Mouse (Mus musculus) heart, adult 9 months (tissue): ENCODE results near the gene Camk2g.

ENCODE experiments used
- DNase-seq, 2 experiments: peaks; one replicate each; pipeline ENCODE4 v3.0.0; 2022; ENCODE audit warnings: low spot score in 2 of 2

Gene Camk2g

DNA sequence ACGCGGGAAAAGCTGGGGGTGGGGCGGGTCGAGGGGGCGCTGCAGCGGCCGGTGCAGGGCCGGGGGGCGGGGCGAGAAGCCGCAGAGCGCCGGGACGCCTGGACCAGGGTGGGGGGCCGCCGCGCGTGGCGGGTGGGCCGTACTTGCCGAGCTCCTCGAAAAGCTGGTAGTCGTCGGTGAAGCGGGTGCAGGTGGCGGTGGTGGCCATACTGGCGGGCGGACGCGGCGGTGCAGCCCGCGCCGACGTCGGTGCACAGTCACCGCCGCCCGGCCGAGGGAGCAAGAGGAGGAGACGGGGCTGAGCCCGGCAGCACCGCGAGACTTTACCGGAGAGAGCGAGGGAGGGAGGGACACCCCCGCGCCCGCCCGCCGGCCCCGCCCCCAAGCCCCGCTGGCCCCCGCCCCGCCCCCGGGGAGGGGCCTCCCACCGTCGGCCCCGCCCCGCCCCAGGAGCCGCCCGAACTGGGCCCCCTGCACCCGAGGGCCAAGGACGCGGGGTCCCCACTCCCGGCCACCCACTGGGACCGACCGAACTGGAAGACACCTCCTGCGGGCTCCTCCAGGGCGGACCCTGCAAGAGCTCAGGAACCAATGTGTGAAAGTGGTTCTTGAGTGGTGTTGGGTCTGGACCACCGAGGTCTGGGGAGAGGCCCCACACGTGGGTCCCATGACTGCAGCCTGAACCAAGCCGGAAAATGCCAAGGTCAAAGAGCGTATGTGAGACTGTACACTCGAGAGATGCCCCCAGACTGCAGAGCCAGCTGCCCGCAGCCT is at the start of gene Camk2g:
Camk2g (minus strand) TSS at position 331 of the 774 bp plus-strand sequence.
- DNase-seq: peak; percentile 84 to 85

- no peak for DNase-seq
Observed at GRCm38 (mm10) chr14:20842629-20843028, 48.7 kb upstream of the Camk2g start.

- DNase-seq: no peak
Observed at GRCm38 (mm10) chr14:20841526-20841925, 47.6 kb upstream of the Camk2g start.

- DNase-seq: no peak
Observed at GRCm38 (mm10) chr14:20837681-20838080, 43.8 kb upstream of the Camk2g start.

- no peak for DNase-seq
Observed at GRCm38 (mm10) chr14:20836905-20837376, 43.1 kb upstream of the Camk2g start.

- peak; percentile 77 to 78 for DNase-seq
Observed at GRCm38 (mm10) chr14:20836171-20836904, 42.5 kb upstream of the Camk2g start, which contains the start of gene Plau. Plau (plus strand) TSS chr14:20836660.

- DNase-seq: peak; percentile 52 to 55
Observed at GRCm38 (mm10) chr14:20834136-20834535, 40.2 kb upstream of the Camk2g start.

DNA sequence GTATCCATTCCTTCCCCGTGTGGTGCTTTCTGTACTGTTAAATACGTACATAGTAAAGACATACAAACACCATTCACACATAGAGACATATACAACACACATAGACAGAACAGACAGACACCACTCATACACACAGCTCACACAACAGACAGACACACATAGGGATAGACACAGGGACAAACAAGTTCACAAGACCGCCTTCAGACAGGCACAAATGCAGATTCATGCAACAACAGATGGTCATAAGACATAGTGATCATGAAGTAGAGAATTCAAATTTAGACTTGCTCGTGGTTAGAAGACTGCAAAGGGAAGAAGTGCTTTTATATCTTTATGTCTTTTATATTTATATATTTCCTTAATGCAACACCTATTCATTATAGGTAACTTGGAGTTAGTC is 39.6 kb upstream of the Camk2g start:
- DNase-seq: no peak

GRCm38 (mm10) chr14:20831915-20832314 is 38.0 kb upstream of the Camk2g start:
- DNase-seq: no peak

DNA sequence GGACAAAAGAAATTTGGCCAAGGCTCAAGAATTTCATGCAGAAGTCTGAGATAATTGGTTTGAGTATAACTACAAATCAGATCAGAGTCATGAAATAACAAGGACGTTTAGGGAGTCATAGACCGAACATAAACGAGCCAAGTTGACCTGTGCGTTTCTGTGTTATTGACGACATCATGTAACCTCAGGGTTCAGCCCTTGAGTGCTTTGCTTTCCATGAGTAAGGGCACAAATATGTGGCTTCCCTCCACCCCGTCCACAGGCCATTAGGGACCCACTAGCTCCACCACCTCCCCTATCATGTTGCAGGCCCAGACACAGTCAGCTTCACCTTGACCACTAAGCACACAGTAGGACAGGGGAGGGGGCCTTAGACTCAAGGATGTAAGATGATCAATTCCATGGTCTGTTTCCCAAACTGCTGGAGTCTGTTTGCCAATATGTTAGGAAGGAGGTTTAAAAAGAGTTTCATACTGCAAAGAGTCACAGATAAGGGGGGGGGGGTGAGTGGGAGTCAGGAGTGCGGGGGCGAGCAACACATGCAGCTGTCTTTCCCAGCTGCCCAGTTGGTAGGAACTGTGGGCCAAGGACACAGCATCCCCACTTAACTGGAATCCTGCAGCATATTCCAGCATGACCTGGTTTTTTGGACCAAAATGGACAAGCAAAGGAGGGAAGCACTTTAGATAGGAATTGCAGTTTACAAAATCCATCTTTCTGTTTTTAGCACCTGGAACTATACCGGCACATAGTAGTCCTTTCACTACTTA is 37.4 kb upstream of the Camk2g start:
- DNase-seq: peak in 1 of 2 experiments; percentile 37

DNA sequence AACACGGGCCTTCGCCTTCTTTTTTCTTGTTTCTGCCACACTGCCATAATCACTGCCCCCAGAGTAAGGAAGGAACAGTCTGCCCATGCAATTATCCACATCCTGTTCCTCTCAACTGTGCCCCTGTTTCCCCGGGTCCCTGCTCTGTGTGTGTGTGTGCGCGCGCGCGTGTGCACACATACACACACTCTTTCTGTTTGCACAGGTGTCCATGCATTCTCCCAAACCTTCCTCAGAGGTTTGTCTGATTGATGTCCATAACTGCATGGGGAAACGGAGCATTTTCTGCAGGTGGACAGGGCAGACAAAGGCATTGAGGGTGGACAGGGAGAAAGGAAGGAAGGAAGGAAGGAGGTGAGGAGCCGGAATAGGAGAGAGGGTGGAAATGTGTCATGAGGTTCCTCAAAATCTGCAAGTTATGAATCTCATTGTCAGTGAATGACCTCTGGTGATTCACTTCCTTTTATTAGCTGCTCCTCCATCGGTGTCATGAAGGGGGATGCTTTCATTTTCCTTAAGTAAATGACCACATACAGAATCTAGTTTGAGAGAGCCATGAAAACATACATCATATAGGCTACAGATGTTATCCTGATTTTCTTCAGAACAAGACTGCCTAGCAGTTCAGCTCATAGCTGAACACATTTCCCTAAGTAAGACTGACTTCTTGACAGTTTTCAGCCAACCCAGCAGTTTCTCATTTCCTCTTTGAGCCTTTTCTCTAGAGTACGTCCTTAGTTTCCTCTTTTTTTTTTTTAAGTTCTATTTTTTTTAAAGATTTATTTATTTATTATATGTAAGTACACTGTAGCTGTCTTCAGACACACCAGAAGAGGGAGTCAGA is 35.9 kb upstream of the Camk2g start:
- DNase-seq: peak; percentile 26 to 51

DNA sequence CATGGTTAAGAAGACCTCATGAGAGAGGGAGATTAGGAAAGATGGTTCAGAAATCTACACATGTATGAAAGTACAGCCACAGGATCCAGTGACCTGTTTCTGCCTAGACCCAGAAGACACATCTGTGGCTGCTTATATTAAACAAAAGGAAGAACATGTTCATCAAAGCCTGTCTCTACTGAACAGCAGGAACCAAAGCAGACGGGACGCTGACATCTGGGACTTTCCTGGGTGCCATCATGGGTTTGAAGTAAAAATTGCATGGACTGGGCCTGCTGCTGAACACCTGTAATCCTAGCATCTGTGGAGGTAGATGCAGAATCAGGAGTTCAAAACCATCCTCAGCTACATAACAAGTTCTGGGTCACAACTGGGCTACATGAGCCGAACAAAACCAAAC is 34.6 kb upstream of the Camk2g start:
- DNase-seq: no peak

DNA sequence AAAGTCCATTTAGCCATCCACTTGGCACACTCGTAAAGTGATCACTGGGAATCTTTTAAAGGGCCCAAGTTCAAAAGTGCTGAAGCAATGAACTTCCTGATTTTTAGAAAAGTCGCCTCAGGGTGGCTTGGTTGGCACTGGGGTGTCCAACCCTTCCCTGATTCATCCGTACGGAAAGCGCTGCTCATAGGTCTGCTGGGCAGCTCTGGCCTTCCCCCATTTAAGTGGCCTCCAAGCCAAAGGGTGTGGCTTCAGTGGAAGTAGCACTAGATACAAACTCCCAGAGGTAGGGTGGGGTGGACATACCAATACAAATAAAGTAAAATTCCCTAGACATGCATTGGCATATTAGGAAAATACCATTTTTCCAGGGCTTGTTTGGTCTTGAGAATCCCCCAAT is 33.6 kb upstream of the Camk2g start:
- DNase-seq: peak in 1 of 2 experiments; percentile 30

- no peak for DNase-seq
Observed at GRCm38 (mm10) chr14:20827061-20827460, 33.2 kb upstream of the Camk2g start.

DNA sequence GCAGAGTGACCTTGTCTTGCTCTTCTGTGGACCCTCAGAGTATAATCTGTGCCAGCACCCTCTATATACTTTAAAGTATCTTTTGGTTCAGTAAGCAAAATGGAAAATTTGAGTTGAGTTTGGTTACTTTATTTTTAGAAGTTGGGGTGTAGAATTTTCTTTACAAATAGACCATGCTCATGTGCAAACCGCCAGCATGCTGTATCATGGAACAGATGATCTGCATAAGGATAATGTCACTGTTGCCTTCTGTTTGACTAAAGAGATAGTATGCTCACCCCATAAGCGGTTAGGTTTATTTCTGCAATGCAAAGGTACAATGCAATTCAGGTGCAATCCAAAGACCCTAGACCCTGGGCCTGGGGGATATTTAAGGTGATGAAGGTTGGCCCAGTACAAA is 31.6 kb upstream of the Camk2g start:
- no peak for DNase-seq

DNA sequence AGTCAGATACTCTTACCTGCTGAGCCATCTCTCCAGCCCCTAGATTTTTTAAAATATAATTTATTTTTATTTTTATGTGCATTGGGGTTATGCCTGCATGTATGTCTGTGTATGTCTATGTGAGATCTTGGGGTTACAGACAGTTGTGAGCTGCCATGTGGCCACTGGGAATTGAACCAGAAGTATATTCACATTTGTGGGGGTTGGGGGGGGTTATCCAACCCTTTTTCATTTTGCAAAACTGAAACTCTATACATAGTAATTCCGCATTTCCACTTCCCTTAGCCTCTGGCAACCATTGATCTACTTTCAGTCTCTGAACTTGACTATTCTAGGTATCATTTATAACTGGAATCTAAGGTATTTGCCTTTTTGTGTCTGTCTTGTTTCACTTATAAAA is 30.6 kb upstream of the Camk2g start:
- no peak for DNase-seq

DNA sequence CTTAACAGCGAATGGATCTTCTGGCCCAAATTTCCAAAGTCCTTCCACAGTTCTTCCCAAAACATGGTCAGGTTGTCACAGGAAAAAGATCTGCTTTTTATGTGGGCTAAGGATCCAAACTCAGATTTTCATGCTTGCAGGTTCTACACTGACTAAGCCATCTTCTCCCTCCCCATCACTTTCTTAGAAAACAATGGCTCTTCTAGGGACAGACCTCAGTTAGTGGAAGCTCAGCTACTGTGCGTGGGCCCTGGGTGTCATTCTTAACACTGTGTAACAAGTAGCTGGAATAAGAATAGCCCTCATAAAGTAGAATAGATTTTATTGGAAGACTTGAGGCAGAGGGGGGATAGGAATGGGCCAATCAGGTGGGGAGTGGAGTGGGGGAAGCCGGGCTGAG is 21.6 kb upstream of the Camk2g start:
- DNase-seq: no peak

- DNase-seq: no peak
Observed at GRCm38 (mm10) chr14:20811779-20812406, 18.0 kb upstream of the Camk2g start.

- no peak for DNase-seq
Observed at GRCm38 (mm10) chr14:20811236-20811635, 17.3 kb upstream of the Camk2g start.

DNA sequence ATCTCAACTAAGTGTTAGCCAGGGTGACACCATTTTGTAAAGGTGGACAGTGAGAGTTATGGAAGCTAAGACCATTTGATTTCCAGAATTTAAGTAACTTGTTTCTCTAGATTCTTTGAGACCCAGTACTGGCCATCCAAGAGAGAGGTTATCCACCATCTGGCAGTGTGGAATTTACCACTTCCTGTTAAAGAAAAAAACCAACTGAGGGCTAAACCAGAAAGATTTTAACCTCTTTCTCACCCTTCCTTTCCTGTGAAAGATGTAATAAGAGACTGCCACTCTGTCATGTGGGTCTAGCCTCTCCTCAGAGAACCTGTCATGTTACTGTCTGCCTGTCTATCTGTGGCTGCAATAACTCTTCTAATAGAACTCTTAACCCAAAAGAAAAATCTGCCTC is 15.9 kb upstream of the Camk2g start:
- no peak for DNase-seq

- no peak for DNase-seq
Observed at GRCm38 (mm10) chr14:20809349-20809748, 15.5 kb upstream of the Camk2g start.
